Mouse (Mus musculus) lung, embryonic 16.5 days (tissue): ENCODE data around the gene Mpzl1. TPM values are rescaled to one million over a fixed set of nuclear protein-coding genes. Genes with fewer than 3 reads are reported as not detected.

Source experiments
- ATAC-seq: fragments of 200-750 bp; cut with Nextera tagmentation; 2 replicates; pipeline ENCODE4 v1.8.0; 2017; ENCODE audit warnings: low read depth, mild to moderate bottlenecking, moderate library complexity
- H3K27ac ChIP-seq: fragments of 300-500 bp; sonication (generic); 2 replicates; pipeline ENCODE4 v1.5.1; 2014; ENCODE audit warnings: mild to moderate bottlenecking, control low read depth, low read length
- H3K27me3 ChIP-seq: fragments of 300-500 bp; sonication (generic); 2 replicates; pipeline ENCODE4 v1.6.1; 2014; ENCODE audit warnings: low read depth, low read length, mixed read lengths; ENCODE audit not compliant: control insufficient read depth, insufficient read depth
- H3K36me3 ChIP-seq: fragments of 300-500 bp; sonication (generic); 2 replicates; pipeline ENCODE4 v1.6.1; 2014; ENCODE audit warnings: low read length; ENCODE audit not compliant: control insufficient read depth, insufficient read depth
- H3K4me1 ChIP-seq: fragments of 300-500 bp; sonication (generic); replicated peaks from 2 replicates; pipeline ENCODE4 v1.6.1; 2014; ENCODE audit warnings: low read length, mixed read lengths; ENCODE audit not compliant: control insufficient read depth, insufficient read depth
- H3K4me2 ChIP-seq: fragments of 300-500 bp; sonication (generic); 2 replicates; pipeline ENCODE4 v1.6.1; 2014; ENCODE audit warnings: low read depth, low read length, control low read depth
- H3K4me3 ChIP-seq: fragments of 300-500 bp; sonication (generic); 2 replicates; pipeline ENCODE4 v1.5.1; 2014; ENCODE audit warnings: mild to moderate bottlenecking, low read length, control low read depth
- H3K9ac ChIP-seq: fragments of 300-500 bp; sonication (generic); 2 replicates; pipeline ENCODE4 v1.6.1; 2014; ENCODE audit warnings: low read length, control low read depth
- H3K9me3 ChIP-seq: fragments of 300-500 bp; sonication (generic); 2 replicates; pipeline ENCODE4 v1.6.1; 2016; ENCODE audit warnings: low read length; ENCODE audit not compliant: control insufficient read depth
- WGBS: fragments of 180-500 bp; shearing (Covaris S2); extraction: QIAGEN DNeasy Blood & Tissue Kit; methylation state at CpG from one replicate; pipeline ENCODE4 v1.1.7; 2014; 5-methylcytosine and 5-hydroxymethylcytosine counted together
- polyA plus RNA-seq: library from polyadenylated mRNA; unstranded; fragments of >200 nt; fragmentation: Nextera tagmentation; extraction: Ambion mirVana; gene quantifications from 2 replicates; pipeline ENCODE4 v1.2.1, GENCODE M21; 2015

Gene Mpzl1
- polyA plus RNA-seq, 1 experiment from 2014 or later = 176 TPM

GRCm38 (mm10) chr1:165661725-165662124 is 27.4 kb upstream of the Mpzl1 start:
- H3K27ac ChIP-seq = no peak overlapping the region
- H3K4me2 ChIP-seq = no peak overlapping the region
- no peak for ATAC-seq
- H3K9me3 ChIP-seq = no peaks in the 10 kb centered on the region
- WGBS = 81% methylated on average over 6 of the region's 6 CpGs
- no peaks in the 10 kb centered on the region for H3K27me3 ChIP-seq
- H3K9ac ChIP-seq = no peak overlapping the region
- H3K4me3 ChIP-seq = no peak overlapping the region
- no peaks in the 10 kb centered on the region; the same call in 1 of the 2 replicates for H3K4me1 ChIP-seq
- no peaks in the 10 kb centered on the region for H3K36me3 ChIP-seq

GRCm38 (mm10) chr1:165661191-165661590 is 26.9 kb upstream of the Mpzl1 start:
- no peaks in the 10 kb centered on the region for H3K9me3 ChIP-seq
- no peaks in the 10 kb centered on the region for H3K36me3 ChIP-seq
- H3K4me2 ChIP-seq = no peak overlapping the region
- no peak for ATAC-seq
- H3K4me3 ChIP-seq = no peak overlapping the region
- H3K27ac ChIP-seq = no peak overlapping the region
- no peaks in the 10 kb centered on the region for H3K27me3 ChIP-seq
- 56% methylated on average over 3 of the region's 3 CpGs for WGBS
- no peaks in the 10 kb centered on the region; the same call in 1 of the 2 replicates for H3K4me1 ChIP-seq
- no peak overlapping the region for H3K9ac ChIP-seq

GRCm38 (mm10) chr1:165660774-165661173 is 26.4 kb upstream of the Mpzl1 start:
- no peaks in the 10 kb centered on the region for H3K9me3 ChIP-seq
- no peak overlapping the region for H3K4me2 ChIP-seq
- H3K9ac ChIP-seq = no peak overlapping the region
- no peak overlapping the region for H3K4me3 ChIP-seq
- H3K27ac ChIP-seq = no peak overlapping the region
- 23% methylated on average over 4 of the region's 4 CpGs for WGBS
- no peaks in the 10 kb centered on the region for H3K27me3 ChIP-seq
- no peaks in the 10 kb centered on the region for H3K36me3 ChIP-seq
- ATAC-seq = peak; percentile 29; the same call in 1 of the 2 replicates
- no peaks in the 10 kb centered on the region; the same call in 1 of the 2 replicates for H3K4me1 ChIP-seq

GRCm38 (mm10) chr1:165658602-165659001 is 24.3 kb upstream of the Mpzl1 start:
- Histone ChIP-seq H3K9ac (no peak overlapping the region), H3K9me3 (no peaks in the 10 kb centered on the region), H3K4me1 (peaks cover 2% of the 10 kb centered on the region; the same call in 1 of the 2 replicates), H3K27me3 (no peaks in the 10 kb centered on the region), H3K4me3 (no peak overlapping the region), H3K27ac (no peak overlapping the region), H3K36me3 (peaks cover 3% of the 10 kb centered on the region; the same call in 1 of the 2 replicates), H3K4me2 (no peak overlapping the region)
- WGBS = 32% methylated on average over 5 of the region's 5 CpGs
- peak; percentile 47; the same call in 1 of the 2 replicates for ATAC-seq

GRCm38 (mm10) chr1:165655482-165655881 is 21.1 kb upstream of the Mpzl1 start:
- Histone ChIP-seq H3K36me3 (peaks cover 3% of the 10 kb centered on the region; the same call in 1 of the 2 replicates), H3K27me3 (no peaks in the 10 kb centered on the region)

GRCm38 (mm10) chr1:165655022-165655421 is 20.7 kb upstream of the Mpzl1 start:
- Histone ChIP-seq H3K36me3 (peaks cover 3% of the 10 kb centered on the region; the same call in 1 of the 2 replicates), H3K4me2 (no peak overlapping the region), H3K9me3 (no peaks in the 10 kb centered on the region), H3K27me3 (no peaks in the 10 kb centered on the region), H3K4me1 (peaks cover 2% of the 10 kb centered on the region; the same call in 1 of the 2 replicates), H3K27ac (no peak overlapping the region), H3K9ac (no peak overlapping the region), H3K4me3 (no peak overlapping the region)
- peak; percentile 51 for ATAC-seq
- WGBS = 62% methylated on average over 6 of the region's 6 CpGs

More at GRCm38 (mm10) chr1:165655482-165655881, 21.1 kb upstream of the Mpzl1 start:
- no peak overlapping the region for H3K4me3 ChIP-seq
- 54% methylated on average over 14 of the region's 14 CpGs for WGBS
- no peak overlapping the region; the same call in 1 of the 2 replicates for H3K9ac ChIP-seq
- ATAC-seq = peak; percentile 41; the same call in 1 of the 2 replicates
- H3K27ac ChIP-seq = no peak overlapping the region
- no peak overlapping the region for H3K4me2 ChIP-seq
- peaks cover 2% of the 10 kb centered on the region; the same call in 1 of the 2 replicates for H3K4me1 ChIP-seq
- H3K9me3 ChIP-seq = no peaks in the 10 kb centered on the region

GRCm38 (mm10) chr1:165653126-165653885 is 19.0 kb upstream of the Mpzl1 start:
- 82% methylated on average over 14 of the region's 14 CpGs for WGBS
- Histone ChIP-seq H3K9ac (no peak overlapping the region), H3K4me1 (peaks cover 2% of the 10 kb centered on the region; the same call in 1 of the 2 replicates), H3K27me3 (no peaks in the 10 kb centered on the region), H3K27ac (peak overlapping the region; percentile 32; the same call in 1 of the 2 replicates), H3K4me2 (no peak overlapping the region), H3K9me3 (no peaks in the 10 kb centered on the region), H3K4me3 (no peak overlapping the region), H3K36me3 (peaks cover 3% of the 10 kb centered on the region; the same call in 1 of the 2 replicates)
- peak; percentile 39; the same call in 1 of the 2 replicates for ATAC-seq

GRCm38 (mm10) chr1:165652507-165652906 is 18.2 kb upstream of the Mpzl1 start:
- no peak overlapping the region for H3K4me2 ChIP-seq
- H3K27ac ChIP-seq = no peak overlapping the region
- H3K4me1 ChIP-seq = peaks cover 2% of the 10 kb centered on the region; the same call in 1 of the 2 replicates
- WGBS = 79% methylated on average over 2 of the region's 2 CpGs
- H3K9me3 ChIP-seq = no peaks in the 10 kb centered on the region
- ATAC-seq = no peak
- H3K4me3 ChIP-seq = no peak overlapping the region
- peaks cover 3% of the 10 kb centered on the region; the same call in 1 of the 2 replicates for H3K36me3 ChIP-seq
- H3K27me3 ChIP-seq = no peaks in the 10 kb centered on the region
- H3K9ac ChIP-seq = no peak overlapping the region

- no peak overlapping the region for H3K9ac ChIP-seq
- H3K36me3 ChIP-seq = peaks cover 3% of the 10 kb centered on the region; the same call in 1 of the 2 replicates
- H3K27ac ChIP-seq = no peak overlapping the region; the same call in 1 of the 2 replicates
- peaks cover 2% of the 10 kb centered on the region; the same call in 1 of the 2 replicates for H3K4me1 ChIP-seq
- H3K4me2 ChIP-seq = no peak overlapping the region
- no peaks in the 10 kb centered on the region for H3K27me3 ChIP-seq
- 56% methylated on average over 5 of the region's 5 CpGs for WGBS
- no peaks in the 10 kb centered on the region for H3K9me3 ChIP-seq
- no peak overlapping the region for H3K4me3 ChIP-seq
- no peak for ATAC-seq
Observed at GRCm38 (mm10) chr1:165651158-165651557, 16.8 kb upstream of the Mpzl1 start.
